Mouse (Mus musculus): ENCODE data around the gene Snrpg.
"Not testable (repeated sequence)": the region's sequence is repeated elsewhere in the genome, so short reads cannot be mapped to it uniquely, and the experiment has no call there.

Gene Snrpg

DNA sequence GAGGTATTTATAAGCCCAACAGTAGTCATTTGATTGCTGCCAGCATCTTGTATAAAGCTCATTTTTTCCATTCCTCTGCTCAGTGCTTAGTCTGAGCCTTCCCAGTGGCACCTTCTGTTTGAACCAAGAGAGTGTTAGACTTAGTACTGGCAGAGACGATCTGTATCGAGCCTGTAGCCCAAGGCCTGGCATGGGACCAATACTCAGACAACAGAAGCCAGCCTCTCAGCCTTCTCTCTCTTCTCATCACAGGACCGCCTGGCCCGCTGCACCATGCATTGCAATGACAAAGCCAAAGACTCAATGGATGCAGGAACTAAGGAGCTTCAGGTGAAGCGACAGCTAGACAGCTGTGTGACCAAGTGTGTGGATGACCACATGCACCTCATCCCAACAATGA lies 2.6 kb upstream of the Snrpg start:
- DNase-seq, result no peak

DNA sequence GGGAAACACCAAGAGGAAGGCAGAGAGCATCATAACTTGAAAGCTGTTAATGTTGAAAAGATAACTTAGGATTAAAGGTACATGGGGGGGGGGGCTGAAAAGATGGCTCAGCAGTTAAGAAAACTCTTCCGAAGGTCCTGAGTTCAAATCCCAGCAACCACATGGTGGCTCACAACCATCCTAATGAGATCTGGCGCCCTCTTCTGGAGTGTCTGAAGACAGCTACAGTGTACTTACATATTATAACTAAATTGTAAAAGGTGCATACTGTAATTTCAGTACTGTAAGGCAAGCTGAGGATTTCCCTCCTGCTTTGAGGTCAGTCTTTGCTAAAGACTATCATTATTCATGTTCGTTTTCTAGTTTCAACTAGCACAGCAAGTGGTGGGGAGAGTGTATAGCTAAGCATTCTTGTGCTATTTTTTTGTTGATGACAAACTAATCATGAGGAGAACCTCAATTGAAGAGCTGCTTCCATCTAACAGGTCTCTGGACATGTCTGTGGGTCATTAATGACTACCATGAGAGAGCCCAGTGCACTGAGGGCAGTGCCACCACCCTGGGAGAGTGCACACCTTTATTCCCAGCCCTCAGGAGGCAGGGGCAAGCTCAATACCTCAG lies 901 bp upstream of the Snrpg start:
- DNase-seq, result no peak

GRCm38 (mm10) chr6:86371340-86371911 lies 322 bp downstream of the Snrpg start:
- peak; percentile 98 for DNase-seq

GRCm38 (mm10) chr6:86371950-86372516 lies 929 bp downstream of the Snrpg start:
- DNase-seq, result no peak

GRCm38 (mm10) chr6:86373556-86373955 lies 2.5 kb downstream of the Snrpg start:
- no peak for DNase-seq

- no peak for DNase-seq
Measured at GRCm38 (mm10) chr6:86378341-86378740, 7.2 kb downstream of the Snrpg start.

DNA sequence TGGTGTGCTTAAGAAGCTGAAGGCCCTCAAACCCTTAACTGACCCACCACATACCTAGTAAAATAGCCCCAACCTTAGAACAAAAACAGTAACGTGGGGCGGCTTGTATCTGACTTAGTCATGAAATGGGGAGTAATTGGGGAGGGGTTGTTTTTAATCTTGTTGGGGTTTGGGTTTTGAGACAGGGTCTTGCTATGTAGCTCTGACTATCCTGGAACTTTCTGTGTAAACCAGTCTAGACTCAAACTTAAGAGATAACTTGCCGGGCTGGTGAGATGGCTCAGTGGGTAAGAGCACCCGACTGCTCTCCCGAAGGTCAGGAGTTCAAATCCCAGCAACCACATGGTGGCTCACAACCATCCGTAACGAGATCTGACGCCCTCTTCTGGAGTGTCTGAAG lies 9.0 kb downstream of the Snrpg start:
- DNase-seq, result not testable (repeated sequence)

DNA sequence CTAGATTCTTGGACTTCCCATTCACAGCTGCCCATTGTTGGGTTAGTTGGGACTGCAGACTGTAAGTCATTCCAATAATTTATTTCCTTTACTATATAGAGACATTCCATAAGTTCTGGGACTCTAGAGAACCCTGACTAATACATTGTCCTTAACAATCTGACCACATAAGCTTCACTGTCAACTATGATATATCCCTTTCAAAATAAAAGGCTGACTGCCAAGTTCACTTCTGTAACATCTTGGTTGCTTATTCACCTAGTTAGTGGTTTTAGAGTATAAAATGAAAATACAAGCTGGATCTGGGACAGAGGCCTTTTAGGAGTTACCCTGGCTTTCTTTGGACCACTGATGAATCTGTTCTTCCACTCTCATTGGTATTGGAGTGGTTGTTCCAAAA lies 11.4 kb downstream of the Snrpg start:
- DNase-seq, result no peak

DNA sequence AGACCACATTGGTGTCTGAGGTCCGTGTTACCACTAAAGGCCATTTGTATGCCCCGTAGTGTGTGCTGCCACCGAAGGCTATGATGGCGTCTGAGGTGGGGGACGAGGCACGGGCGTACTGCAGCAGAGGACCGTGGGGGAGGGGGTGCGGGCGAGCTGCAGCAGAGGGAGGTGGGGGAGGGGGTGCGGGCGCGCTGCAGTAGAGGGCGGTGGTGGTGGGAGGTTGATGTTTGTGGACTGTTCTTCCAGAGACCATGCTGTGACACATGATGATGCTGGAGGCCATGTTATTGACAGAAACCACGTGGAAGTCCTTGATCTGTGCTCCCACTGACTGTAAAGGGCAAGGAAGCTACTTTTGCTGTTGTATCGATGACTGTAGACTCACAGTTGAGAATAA lies 12.3 kb downstream of the Snrpg start:
- no peak for DNase-seq

- DNase-seq, result no peak
Measured at GRCm38 (mm10) chr6:86384692-86385091, 13.6 kb downstream of the Snrpg start.

DNA sequence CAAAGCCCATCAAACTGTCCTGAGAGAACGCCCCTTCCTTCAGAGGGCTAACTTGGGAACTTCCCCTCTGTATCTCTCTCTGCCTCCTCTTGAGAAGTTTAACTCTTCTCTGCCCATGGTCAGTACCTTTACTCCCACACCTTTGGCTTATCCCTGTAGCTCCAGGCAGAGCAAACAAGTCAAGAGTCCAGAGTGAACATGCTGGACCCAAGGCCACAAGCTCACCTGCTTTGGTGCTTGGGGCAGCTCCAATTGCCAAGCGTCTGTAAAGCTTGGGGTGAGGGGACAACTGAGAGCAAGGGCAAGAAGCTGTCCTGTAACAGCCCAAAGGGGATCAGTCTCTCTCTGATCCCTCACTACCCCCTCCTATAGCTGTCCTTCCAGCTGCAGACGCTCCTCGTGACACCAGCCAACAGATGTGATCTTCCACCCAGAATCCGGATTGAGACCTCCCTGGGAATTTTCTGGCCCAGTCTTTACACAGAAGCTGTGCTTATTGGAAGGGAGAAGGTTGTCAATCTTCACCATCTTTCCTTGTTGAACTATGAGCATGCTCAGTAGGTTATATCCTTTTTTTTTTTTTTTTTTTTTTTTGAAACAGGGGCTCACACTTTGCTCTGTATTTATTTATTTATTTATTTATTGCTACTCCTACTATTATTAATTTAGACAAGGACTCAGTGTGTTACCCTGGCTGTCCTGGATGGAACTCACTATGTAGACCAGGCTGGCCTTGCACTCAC lies 14.4 kb downstream of the Snrpg start:
- no peak for DNase-seq

- DNase-seq, result no peak
Measured at GRCm38 (mm10) chr6:86387313-86387712, 16.2 kb downstream of the Snrpg start.

DNA sequence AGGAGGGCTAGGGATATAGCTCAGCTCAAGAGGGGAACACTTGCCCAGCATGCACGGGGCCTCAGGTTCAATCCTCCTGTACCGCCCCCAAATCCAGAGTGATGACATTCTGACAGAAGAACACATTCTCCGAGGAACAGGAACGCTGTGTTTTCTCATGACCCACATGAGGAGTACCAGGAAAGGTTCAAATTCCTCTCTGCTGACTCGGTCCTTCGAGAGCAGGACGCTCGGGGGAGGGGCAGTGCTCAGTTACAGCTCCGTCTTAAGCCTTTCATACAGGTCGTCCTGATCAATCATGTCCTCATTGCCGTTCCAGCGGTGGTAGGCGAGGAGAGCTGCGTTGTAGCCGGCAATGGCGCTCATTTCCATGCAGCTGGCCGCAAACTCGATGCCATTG lies 17.4 kb downstream of the Snrpg start:
- DNase-seq, result no peak

- DNase-seq, result no peak
Measured at GRCm38 (mm10) chr6:86391326-86391725, 20.2 kb downstream of the Snrpg start.

- no peak for DNase-seq
Measured at GRCm38 (mm10) chr6:86393187-86393586, 22.1 kb downstream of the Snrpg start.

- no peak for DNase-seq
Measured at GRCm38 (mm10) chr6:86394078-86394720, 23.1 kb downstream of the Snrpg start.

DNA sequence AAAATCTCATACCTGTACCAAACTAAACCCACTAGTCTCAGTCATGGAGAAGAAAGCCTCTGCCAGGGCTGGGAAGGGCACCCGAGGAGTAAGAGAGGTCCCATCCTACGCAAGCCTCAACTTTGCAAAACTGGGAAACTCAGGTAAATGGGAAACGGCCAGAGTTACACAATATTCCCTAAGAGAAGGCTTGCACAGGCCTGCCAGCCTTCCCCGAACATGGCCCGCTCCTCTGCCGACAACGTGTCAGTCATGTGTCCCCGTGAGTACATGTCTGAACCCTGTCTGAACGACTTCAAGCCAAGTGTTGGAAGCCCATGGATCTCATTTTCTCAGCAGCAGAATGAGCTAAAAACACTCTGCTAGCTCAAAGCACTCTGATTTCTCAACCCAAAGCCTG lies 23.9 kb downstream of the Snrpg start:
- no peak for DNase-seq

GRCm38 (mm10) chr6:86395969-86396368 lies 24.9 kb downstream of the Snrpg start:
- DNase-seq, result no peak

DNA sequence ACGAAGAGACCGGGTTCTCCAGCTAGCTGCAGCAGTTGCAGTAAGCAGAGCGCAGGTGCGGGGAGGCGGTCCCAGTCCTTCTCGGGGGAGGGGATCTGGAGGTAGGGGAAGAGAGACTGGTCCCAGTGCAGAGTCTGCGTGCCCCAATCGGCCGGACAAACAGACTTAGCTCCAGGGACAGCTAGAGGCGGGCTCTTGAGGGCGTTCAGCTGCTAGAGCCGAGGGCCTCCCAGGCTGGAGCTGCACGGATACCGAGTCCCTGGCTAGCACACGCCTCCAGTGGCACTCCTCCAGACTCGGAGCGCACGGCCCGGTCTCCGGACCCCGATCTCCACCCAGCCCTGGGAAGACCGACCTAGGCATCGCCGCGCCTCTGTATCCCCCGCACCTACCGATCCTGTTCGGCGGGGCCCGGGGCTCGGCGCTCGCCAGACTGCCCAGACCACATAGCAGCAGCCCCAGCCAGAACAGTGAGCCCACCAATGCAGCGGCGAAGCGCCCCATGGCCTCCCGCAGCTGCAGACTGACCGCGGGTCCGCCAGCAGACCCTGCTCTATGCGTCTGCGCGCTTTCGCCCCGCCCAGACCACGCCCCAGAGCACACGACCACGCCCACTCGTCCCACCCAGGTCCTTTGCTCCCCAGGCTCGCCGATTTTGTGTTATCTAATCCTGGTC lies 25.6 kb downstream of the Snrpg start, which contains the start of gene Pcyox1:
Pcyox1 (minus strand) TSS at position 574 of the 676 bp plus-strand sequence.
- DNase-seq, result peak; percentile 93 to 94

DNA sequence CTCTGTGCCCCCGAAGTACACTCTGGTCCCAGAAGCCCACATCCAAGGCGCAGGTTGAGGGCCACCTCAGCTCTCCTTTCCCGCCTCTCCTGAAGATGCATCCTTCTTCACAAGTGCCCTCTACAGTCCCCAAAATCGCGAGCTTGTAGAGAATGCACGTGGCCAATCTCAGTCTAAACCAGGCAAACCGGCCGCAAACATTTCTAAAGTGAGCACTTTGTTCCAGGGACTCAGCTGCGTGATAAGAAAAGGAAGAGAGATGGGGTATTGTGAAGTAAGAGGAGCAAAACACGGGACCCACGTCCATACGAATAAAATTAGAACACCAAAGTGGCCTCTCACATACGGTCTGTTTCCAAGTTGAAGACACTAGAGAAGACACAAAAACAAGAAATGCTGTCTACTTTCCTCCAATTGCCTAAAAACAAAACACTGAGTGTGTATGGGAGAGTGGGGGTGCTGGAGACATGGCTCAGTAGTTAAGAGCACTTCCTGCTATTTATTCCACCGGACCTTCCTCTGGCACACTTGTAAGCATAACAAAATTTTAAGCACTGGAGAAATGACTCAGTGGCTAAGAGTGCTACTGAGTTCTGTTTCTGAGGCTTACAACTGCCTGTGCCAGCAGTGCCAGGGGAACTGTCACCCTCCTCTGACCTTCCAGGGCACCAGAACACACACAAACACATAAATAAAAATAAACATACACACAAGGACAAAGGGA lies 26.3 kb downstream of the Snrpg start:
- no peak for DNase-seq

GRCm38 (mm10) chr6:86398986-86399385 lies 27.9 kb downstream of the Snrpg start:
- DNase-seq, result no peak

GRCm38 (mm10) chr6:86399995-86400394 lies 28.9 kb downstream of the Snrpg start:
- no peak for DNase-seq

All from cerebellum, postnatal 25 days (tissue).